Mouse (Mus musculus): ENCODE data around the gene Prokr2. TPM values are rescaled to one million over a fixed set of nuclear protein-coding genes. Genes with fewer than 3 reads are reported as not detected.

Gene Prokr2
- polyA plus RNA-seq, 1 experiment from 2014 or later, result 0.08 TPM

DNA sequence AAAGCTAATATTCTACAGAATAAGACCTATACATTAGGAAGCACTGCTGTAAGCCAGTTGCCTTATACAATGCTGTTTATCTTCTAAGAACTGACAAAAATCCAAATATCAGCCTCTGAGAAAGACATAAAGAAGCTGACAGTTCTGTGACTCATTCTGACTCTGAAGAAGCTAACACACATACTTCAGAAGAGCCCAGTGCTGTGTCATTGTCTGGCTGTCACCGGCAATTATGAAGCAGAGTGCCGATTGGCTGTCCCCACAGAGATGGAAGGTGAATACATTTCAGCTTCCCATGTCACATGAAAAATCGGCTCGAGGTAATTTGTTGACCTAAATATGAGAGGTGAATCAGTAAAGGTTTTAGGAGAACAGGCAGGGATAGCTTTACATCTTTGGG, 24.9 kb upstream of the Prokr2 start:
- 90% methylated on average over 4 of the region's 4 CpGs for WGBS
- ATAC-seq (replicated peaks; ENCODE audit: low FRiP score, low read depth) (no peak), DNase-seq (ENCODE audit: low spot score) (no peak)
- Histone ChIP-seq H3K4me3 (replicated peaks; ENCODE audit: low read depth, low read length) (no peak overlapping the region), H3K4me1 (replicated peaks; ENCODE audit: insufficient read depth, low read length) (no peaks in the 10 kb centered on the region), H3K27me3 (ENCODE audit: insufficient read depth, low read length) (no peaks in the 10 kb centered on the region), H3K4me2 (ENCODE audit: low read length) (no peak overlapping the region), H3K9ac (ENCODE audit: low read depth, low read length) (no peak overlapping the region), H3K27ac (no peak overlapping the region), H3K9me3 (replicated peaks; ENCODE audit: low read length) (no peaks in the 10 kb centered on the region), H3K36me3 (ENCODE audit: insufficient read depth, low read length) (no peaks in the 10 kb centered on the region)
- TF ChIP-seq CTCF (IDR thresholded peaks at IDR 0.05; ENCODE audit: low read depth), result no peak

DNA sequence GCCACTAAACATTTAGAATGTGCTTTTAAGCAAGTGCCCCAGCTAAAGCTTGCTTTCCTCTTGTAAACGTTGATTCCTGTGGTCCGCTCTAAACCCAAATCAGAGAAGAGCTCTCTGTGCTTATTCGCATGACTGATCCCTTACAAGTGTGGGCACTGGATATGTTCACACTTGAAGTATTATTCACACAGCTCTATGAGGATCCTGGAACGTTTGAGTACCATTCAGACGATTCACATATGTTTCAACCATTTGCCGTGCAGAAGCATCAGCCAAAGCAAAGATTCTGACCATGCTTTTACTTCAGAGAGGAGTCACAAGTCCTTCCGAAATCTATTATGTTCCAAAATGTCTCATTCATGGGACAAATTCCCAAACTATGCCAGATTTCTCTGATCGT, 12.9 kb upstream of the Prokr2 start:
- no peak overlapping the region for H3K27ac ChIP-seq
- DNase-seq (ENCODE audit: low spot score) (no peak), ATAC-seq (replicated peaks; ENCODE audit: low FRiP score, low read depth) (no peak)
- H3K36me3 ChIP-seq (ENCODE audit: insufficient read depth, low read length), result no peaks in the 10 kb centered on the region
- no peaks in the 10 kb centered on the region for H3K27me3 ChIP-seq (ENCODE audit: insufficient read depth, low read length)
- no peak overlapping the region for H3K4me3 ChIP-seq (replicated peaks; ENCODE audit: low read depth, low read length)
- TF ChIP-seq CTCF (IDR thresholded peaks at IDR 0.05; ENCODE audit: low read depth), result no peak
- H3K9ac ChIP-seq (ENCODE audit: low read depth, low read length), result no peak overlapping the region
- no peak overlapping the region for H3K4me2 ChIP-seq (ENCODE audit: low read length)
- peaks cover 10% of the 10 kb centered on the region; the same call in 1 of the 2 replicates for H3K9me3 ChIP-seq (replicated peaks; ENCODE audit: low read length)
- H3K4me1 ChIP-seq (replicated peaks; ENCODE audit: insufficient read depth, low read length), result no peaks in the 10 kb centered on the region
- 83% methylated on average over 8 of the region's 8 CpGs for WGBS

DNA sequence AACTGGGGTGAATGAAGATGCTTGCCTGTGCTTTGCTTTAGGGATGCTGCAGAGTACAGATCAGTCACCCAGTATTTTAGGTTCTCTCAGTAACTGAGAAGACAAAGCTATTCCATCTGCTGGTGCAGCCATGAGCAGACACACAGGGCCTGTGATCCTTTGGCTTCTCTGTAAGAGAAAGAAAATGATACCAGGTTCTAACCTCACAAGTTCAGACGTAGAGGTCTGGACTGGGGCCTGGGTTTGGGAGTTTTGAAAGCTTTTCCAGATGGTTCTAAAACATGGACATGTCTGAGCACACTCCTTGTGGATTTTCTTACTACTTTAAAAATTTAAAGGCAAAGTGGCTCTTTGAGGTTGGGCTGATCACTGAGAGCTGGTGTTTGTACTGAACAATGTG, 10.5 kb upstream of the Prokr2 start:
- TF ChIP-seq CTCF (IDR thresholded peaks at IDR 0.05; ENCODE audit: low read depth), result no peak
- no peaks in the 10 kb centered on the region for H3K36me3 ChIP-seq (ENCODE audit: insufficient read depth, low read length)
- no peaks in the 10 kb centered on the region for H3K4me1 ChIP-seq (replicated peaks; ENCODE audit: insufficient read depth, low read length)
- 22% methylated on average over 1 of the region's 1 CpGs for WGBS
- no peak for DNase-seq (ENCODE audit: low spot score)
- H3K4me2 ChIP-seq (ENCODE audit: low read length), result no peak overlapping the region
- no peak overlapping the region for H3K4me3 ChIP-seq (replicated peaks; ENCODE audit: low read depth, low read length)
- no peak for ATAC-seq (replicated peaks; ENCODE audit: low FRiP score, low read depth)
- peaks cover 10% of the 10 kb centered on the region; the same call in 1 of the 2 replicates for H3K9me3 ChIP-seq (replicated peaks; ENCODE audit: low read length)
- no peaks in the 10 kb centered on the region for H3K27me3 ChIP-seq (ENCODE audit: insufficient read depth, low read length)
- no peak overlapping the region for H3K27ac ChIP-seq
- no peak overlapping the region for H3K9ac ChIP-seq (ENCODE audit: low read depth, low read length)

DNA sequence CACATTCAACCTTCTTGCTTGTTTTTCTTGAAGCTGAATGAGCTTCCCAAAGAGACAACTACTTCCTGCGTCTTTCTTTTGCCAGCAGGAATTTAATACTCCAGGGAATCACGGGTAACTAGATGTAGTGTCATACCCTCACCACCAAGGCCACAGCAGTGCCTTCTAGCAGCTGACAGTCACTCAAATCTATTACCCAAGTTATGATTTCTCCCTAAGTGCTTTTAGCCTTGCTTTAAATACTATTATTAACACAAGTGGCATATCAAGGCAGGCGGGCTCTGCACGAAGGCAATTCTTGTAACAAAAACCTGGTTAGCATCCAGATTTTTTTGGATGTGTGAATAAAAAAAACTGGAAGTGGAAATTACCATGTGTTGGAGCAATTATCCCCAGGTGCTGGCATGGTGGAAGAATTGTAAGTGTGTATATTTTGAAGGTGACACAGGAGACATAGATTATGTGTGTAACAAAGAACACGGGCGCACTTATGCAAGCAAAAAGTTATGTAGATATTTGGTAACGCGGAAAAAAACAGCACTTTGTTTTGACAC, 5.4 kb upstream of the Prokr2 start:
- no peaks in the 10 kb centered on the region for H3K27me3 ChIP-seq (ENCODE audit: insufficient read depth, low read length)
- DNase-seq (ENCODE audit: low spot score), result no peak
- no peaks in the 10 kb centered on the region for H3K4me1 ChIP-seq (replicated peaks; ENCODE audit: insufficient read depth, low read length)
- no peak for ATAC-seq (replicated peaks; ENCODE audit: low FRiP score, low read depth)
- WGBS, result 82% methylated on average over 8 of the region's 8 CpGs
- no peak overlapping the region for H3K9ac ChIP-seq (ENCODE audit: low read depth, low read length)
- no peaks in the 10 kb centered on the region for H3K9me3 ChIP-seq (replicated peaks; ENCODE audit: low read length)
- H3K4me3 ChIP-seq (replicated peaks; ENCODE audit: low read depth, low read length), result no peak overlapping the region
- H3K4me2 ChIP-seq (ENCODE audit: low read length), result no peak overlapping the region
- TF ChIP-seq CTCF (IDR thresholded peaks at IDR 0.05; ENCODE audit: low read depth), result no peak
- H3K36me3 ChIP-seq (ENCODE audit: insufficient read depth, low read length), result no peaks in the 10 kb centered on the region
- no peak overlapping the region for H3K27ac ChIP-seq

- peak; percentile 26 for DNase-seq (ENCODE audit: low spot score)
These were observed 4.3 kb upstream of the Prokr2 start for GRCm38 (mm10) chr2:132389562-132389961.

DNA sequence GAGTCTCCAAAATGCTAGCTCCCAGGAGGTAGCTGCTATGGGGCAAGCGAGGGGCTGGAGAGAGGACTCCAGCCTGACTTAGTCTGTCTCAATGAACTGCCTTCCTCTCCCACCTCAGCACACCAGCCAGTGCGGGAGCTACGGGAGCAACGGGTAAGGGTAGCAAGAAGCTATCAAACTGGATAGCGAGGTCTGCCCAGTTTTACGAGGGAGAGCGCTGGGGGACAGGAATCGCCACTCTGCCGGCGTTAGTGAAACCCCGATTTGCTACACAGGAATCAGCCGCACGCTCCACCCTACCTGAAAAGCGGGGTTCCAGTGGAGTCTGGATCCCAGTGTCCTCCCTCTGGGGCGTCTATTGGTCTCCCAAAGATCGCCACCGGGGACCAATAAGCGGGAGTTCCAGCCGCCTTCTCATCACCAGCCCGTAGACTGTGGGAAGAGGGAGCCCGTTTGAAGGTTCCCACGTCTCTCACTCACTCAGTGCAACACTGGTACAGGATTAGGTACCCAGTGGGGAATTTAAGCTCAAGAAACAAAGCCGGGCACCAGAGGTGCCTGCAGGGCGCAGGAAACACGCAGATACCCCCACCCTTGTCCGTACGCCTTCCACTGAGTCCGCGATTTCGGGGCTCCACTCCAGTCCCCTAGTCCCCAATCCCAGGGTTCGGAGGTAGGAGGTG, 595 bp downstream of the Prokr2 start:
- Histone ChIP-seq H3K27me3 (ENCODE audit: insufficient read depth, low read length) (0 out of 2 replicates have a peak, but pooled peaks cover 8% of the 10 kb centered on the region), H3K9me3 (replicated peaks; ENCODE audit: low read length) (no peaks in the 10 kb centered on the region), H3K27ac (no peak overlapping the region), H3K4me2 (ENCODE audit: low read length) (peak overlapping the region; percentile 79), H3K4me3 (replicated peaks; ENCODE audit: low read depth, low read length) (peak overlapping the region; percentile 33), H3K36me3 (ENCODE audit: insufficient read depth, low read length) (no peaks in the 10 kb centered on the region), H3K4me1 (replicated peaks; ENCODE audit: insufficient read depth, low read length) (peaks cover 7% of the 10 kb centered on the region; the same call in 1 of the 2 replicates), H3K9ac (ENCODE audit: low read depth, low read length) (no peak overlapping the region)
- peak; percentile 12 for DNase-seq (ENCODE audit: low spot score)
- under 1% methylated on average over 31 of the region's 31 CpGs for WGBS
- TF ChIP-seq CTCF (IDR thresholded peaks at IDR 0.05; ENCODE audit: low read depth), result no peak
- no peak for ATAC-seq (replicated peaks; ENCODE audit: low FRiP score, low read depth)

More at GRCm38 (mm10) chr2:132389562-132389961, 4.3 kb upstream of the Prokr2 start:
- 27% methylated on average over 7 of the region's 7 CpGs for WGBS
- Histone ChIP-seq H3K36me3 (ENCODE audit: insufficient read depth, low read length) (no peaks in the 10 kb centered on the region), H3K4me3 (replicated peaks; ENCODE audit: low read depth, low read length) (no peak overlapping the region), H3K4me2 (ENCODE audit: low read length) (no peak overlapping the region), H3K27me3 (ENCODE audit: insufficient read depth, low read length) (0 out of 2 replicates have a peak, but pooled peaks cover 3% of the 10 kb centered on the region), H3K9ac (ENCODE audit: low read depth, low read length) (no peak overlapping the region), H3K9me3 (replicated peaks; ENCODE audit: low read length) (no peaks in the 10 kb centered on the region), H3K27ac (no peak overlapping the region), H3K4me1 (replicated peaks; ENCODE audit: insufficient read depth, low read length) (peaks cover 5% of the 10 kb centered on the region; the same call in 1 of the 2 replicates)
- ATAC-seq (replicated peaks; ENCODE audit: low FRiP score, low read depth), result no peak
- TF ChIP-seq CTCF (IDR thresholded peaks at IDR 0.05; ENCODE audit: low read depth), result peak; percentile 70
